Mouse (Mus musculus) embryonic stem cell, embryonic (primary cell): ENCODE measurements around the gene Elovl6.

Experiments used
- CTCF ChIA-PET, 4 experiments: fragments of 300-600 bp in 2 of 4; fragments of 350-600 bp in 2 of 4; sonication (Branson Sonifier 250); formaldehyde crosslinking; loops; one replicate each; lab custom pipeline; 2022; ENCODE audit warnings: inconsistent platforms in 2 of 4; lab: Charles Lee
- POLR2A ChIA-PET, 4 experiments: fragments of 300-600 bp in 2 of 4; fragments of 350-600 bp in 2 of 4; sonication (Branson Sonifier 250); formaldehyde crosslinking; loops; one replicate each; lab custom pipeline; 2022; ENCODE audit warnings: antibody characterized with exemption in 4 of 4, inconsistent platforms in 1 of 4; lab: Charles Lee

The Elovl6 gene

GRCm38 (mm10) chr3:129533743-129534530 lies 1.8 kb downstream of the Elovl6 start:
- CTCF ChIA-PET, result interaction anchor here in 1 of 4 experiments (0.6 kb wide), 1 partner anchor 194 kb away, joined by 4 read pairs; no protein-coding TSS in a partner anchor
- POLR2A ChIA-PET, result interaction anchor here (0.6 to 10.7 kb wide), 26 partner anchors 6 to 314 kb away, joined by 3 to 182 read pairs (median 6); no protein-coding TSS in a partner anchor

GRCm38 (mm10) chr3:129535444-129535843 lies 3.3 kb downstream of the Elovl6 start:
- ChIA-PET CTCF (interaction anchor here in 1 of 4 experiments (0.7 kb wide), 1 partner anchor 9 kb away, joined by 3 read pairs; no protein-coding TSS in a partner anchor), POLR2A (interaction anchor here in 3 of 4 experiments (0.6 to 10.7 kb wide), 20 partner anchors 10 to 145 kb away, joined by 3 to 182 read pairs (median 6); no protein-coding TSS in a partner anchor)

GRCm38 (mm10) chr3:129536109-129536508 lies 4.0 kb downstream of the Elovl6 start:
- ChIA-PET CTCF (interaction anchor here in 2 of 4 experiments (0.5 to 0.7 kb wide), 3 partner anchors 9 to 306 kb away, joined by 3 to 11 read pairs (median 4); no protein-coding TSS in a partner anchor), POLR2A (interaction anchor here (0.5 to 10.7 kb wide), 29 partner anchors 10 to 228 kb away, joined by 3 to 182 read pairs (median 3); no protein-coding TSS in a partner anchor)

GRCm38 (mm10) chr3:129537954-129538353 lies 5.8 kb downstream of the Elovl6 start:
- POLR2A ChIA-PET, result interaction anchor here in 3 of 4 experiments (1.0 to 10.7 kb wide), 8 partner anchors 7 to 33 kb away, joined by 3 to 182 read pairs (median 21); partner anchors contain the start of gene Elovl6 (in 1 of the 3)
- CTCF ChIA-PET, result no interaction called here

- CTCF ChIA-PET, result no interaction called here
- POLR2A ChIA-PET, result interaction anchor here in 3 of 4 experiments (0.7 to 10.7 kb wide), 33 partner anchors 8 to 324 kb away, joined by 3 to 182 read pairs (median 5); partner anchors contain the start of gene Elovl6 (in 2 of the 3)
Measured at GRCm38 (mm10) chr3:129540882-129541281, 8.7 kb downstream of the Elovl6 start.

GRCm38 (mm10) chr3:129541456-129541855 lies 9.3 kb downstream of the Elovl6 start:
- ChIA-PET CTCF (interaction anchor here in 2 of 4 experiments (0.7 kb wide), 2 partner anchors 82 to 142 kb away, joined by 3 to 4 read pairs; no protein-coding TSS in a partner anchor), POLR2A (interaction anchor here (0.6 to 10.7 kb wide), 37 partner anchors 8 to 325 kb away, joined by 3 to 182 read pairs (median 5); partner anchors contain the start of gene Elovl6 (in 3 of the 4))

- ChIA-PET POLR2A (interaction anchor here in 3 of 4 experiments (0.9 to 12.3 kb wide), 14 partner anchors 7 to 68 kb away, joined by 3 to 182 read pairs (median 4); partner anchors contain the start of gene Elovl6 (in 3 of the 3)), CTCF (interaction anchor here in 1 of 4 experiments (0.5 to 1.2 kb wide), 2 partner anchors 139 to 154 kb away, joined by 3 read pairs; no protein-coding TSS in a partner anchor)
Measured at GRCm38 (mm10) chr3:129543376-129543775, 11.2 kb downstream of the Elovl6 start.

- ChIA-PET CTCF (interaction anchor here in 1 of 4 experiments (1.2 kb wide), 1 partner anchor 138 kb away, joined by 3 read pairs; no protein-coding TSS in a partner anchor), POLR2A (interaction anchor here in 3 of 4 experiments (0.6 to 12.3 kb wide), 15 partner anchors 7 to 69 kb away, joined by 3 to 182 read pairs (median 5); partner anchors contain the start of gene Elovl6 (in 3 of the 3))
Measured at GRCm38 (mm10) chr3:129544217-129544616, 12.1 kb downstream of the Elovl6 start.

- ChIA-PET POLR2A (interaction anchor here (0.6 to 12.3 kb wide), 29 partner anchors 8 to 328 kb away, joined by 3 to 182 read pairs (median 4); partner anchors contain the start of gene Elovl6 (in 2 of the 4)), CTCF (interaction anchor here in 3 of 4 experiments (0.5 to 0.6 kb wide), 6 partner anchors 9 to 222 kb away, joined by 3 to 11 read pairs (median 4); no protein-coding TSS in a partner anchor)
Measured at GRCm38 (mm10) chr3:129545228-129545627, 13.1 kb downstream of the Elovl6 start.

- POLR2A ChIA-PET, result interaction anchor here (0.6 to 12.3 kb wide), 31 partner anchors 9 to 328 kb away, joined by 3 to 182 read pairs (median 4); partner anchors contain the start of gene Elovl6 (in 2 of the 4)
- CTCF ChIA-PET, result interaction anchor here in 2 of 4 experiments (0.5 to 0.7 kb wide), 4 partner anchors 8 to 477 kb away, joined by 3 to 4 read pairs (median 4); no protein-coding TSS in a partner anchor
Measured at GRCm38 (mm10) chr3:129545801-129546200, 13.6 kb downstream of the Elovl6 start.

GRCm38 (mm10) chr3:129547837-129548435 lies 15.8 kb downstream of the Elovl6 start:
- CTCF ChIA-PET, result interaction anchor here in 1 of 4 experiments (0.6 kb wide), 2 partner anchors 135 to 1270 kb away, joined by 3 read pairs; no protein-coding TSS in a partner anchor
- POLR2A ChIA-PET, result interaction anchor here (0.5 to 12.3 kb wide), 34 partner anchors 9 to 260 kb away, joined by 3 to 182 read pairs (median 4); partner anchors contain the start of gene Elovl6 (in 3 of the 4)

- POLR2A ChIA-PET, result interaction anchor here (0.6 to 12.3 kb wide), 25 partner anchors 7 to 326 kb away, joined by 3 to 182 read pairs (median 5); partner anchors contain the start of gene Elovl6 (in 3 of the 4)
- CTCF ChIA-PET, result interaction anchor here in 1 of 4 experiments (0.5 kb wide), 1 partner anchor 38 kb away, joined by 4 read pairs; no protein-coding TSS in a partner anchor
Measured at GRCm38 (mm10) chr3:129548760-129549159, 16.6 kb downstream of the Elovl6 start.

GRCm38 (mm10) chr3:129549546-129549945 lies 17.4 kb downstream of the Elovl6 start:
- CTCF ChIA-PET, result no interaction called here
- POLR2A ChIA-PET, result interaction anchor here (0.5 to 12.3 kb wide), 26 partner anchors 8 to 101 kb away, joined by 3 to 182 read pairs (median 3); partner anchors contain the start of gene Elovl6 (in 2 of the 4)

GRCm38 (mm10) chr3:129551581-129552290 lies 19.6 kb downstream of the Elovl6 start:
- POLR2A ChIA-PET, result interaction anchor here (0.6 to 12.3 kb wide), 16 partner anchors 8 to 219 kb away, joined by 3 to 182 read pairs (median 4); partner anchors contain the start of gene Elovl6 (in 1 of the 4)

GRCm38 (mm10) chr3:129552370-129552769 lies 20.2 kb downstream of the Elovl6 start:
- ChIA-PET POLR2A (interaction anchor here (0.6 to 12.3 kb wide), 19 partner anchors 9 to 219 kb away, joined by 3 to 182 read pairs (median 5); partner anchors contain the start of gene Elovl6 (in 1 of the 4)), CTCF (no interaction called here)

More at GRCm38 (mm10) chr3:129551581-129552290, 19.6 kb downstream of the Elovl6 start:
- CTCF ChIA-PET, result interaction anchor here in 1 of 4 experiments (0.7 kb wide), 1 partner anchor 365 kb away, joined by 3 read pairs; no protein-coding TSS in a partner anchor

GRCm38 (mm10) chr3:129553173-129553572 lies 21.0 kb downstream of the Elovl6 start:
- ChIA-PET CTCF (no interaction called here), POLR2A (interaction anchor here in 3 of 4 experiments (0.6 to 12.3 kb wide), 14 partner anchors 9 to 40 kb away, joined by 3 to 182 read pairs (median 6); partner anchors contain the start of gene Elovl6 (in 1 of the 3))
